Mouse (Mus musculus) hindbrain, embryonic 15.5 days (tissue): ENCODE data around the gene Unc13d. TPM values are rescaled to one million over a fixed set of nuclear protein-coding genes. Genes with fewer than 3 reads are reported as not detected.

Source experiments
- ATAC-seq: fragments of 200-750 bp; cut with Nextera tagmentation; 2 replicates; pipeline ENCODE4 v1.8.0; 2017; ENCODE audit warnings: low read depth, moderate number of reproducible peaks, moderate TSS enrichment; ENCODE audit not compliant: low FRiP score
- H3K27ac ChIP-seq: fragments of 300-500 bp; sonication (generic); replicated peaks from 2 replicates; pipeline ENCODE4 v1.5.1; 2015; ENCODE audit warnings: mild to moderate bottlenecking, inconsistent platforms
- H3K27me3 ChIP-seq: fragments of 300-500 bp; sonication (generic); 2 replicates; pipeline ENCODE4 v1.6.1; 2015; ENCODE audit warnings: control low read depth, inconsistent platforms
- H3K36me3 ChIP-seq: fragments of 300-500 bp; sonication (generic); 2 replicates; pipeline ENCODE4 v1.6.1; 2015; ENCODE audit warnings: control low read depth, inconsistent platforms
- H3K4me1 ChIP-seq: fragments of 300-500 bp; sonication (generic); replicated peaks from 2 replicates; pipeline ENCODE4 v1.6.1; 2015; ENCODE audit warnings: control low read depth, inconsistent platforms
- H3K4me2 ChIP-seq: fragments of 300-500 bp; sonication (generic); 2 replicates; pipeline ENCODE4 v1.6.1; 2015; ENCODE audit warnings: moderate library complexity, mild to moderate bottlenecking, inconsistent platforms
- H3K4me3 ChIP-seq: fragments of 300-500 bp; sonication (generic); 2 replicates; pipeline ENCODE4 v1.5.1; 2015; ENCODE audit warnings: mild to moderate bottlenecking, inconsistent platforms
- H3K9ac ChIP-seq: fragments of 300-500 bp; sonication (generic); 2 replicates; pipeline ENCODE4 v1.6.1; 2015; ENCODE audit warnings: inconsistent platforms
- H3K9me3 ChIP-seq: fragments of 300-500 bp; sonication (generic); 2 replicates; pipeline ENCODE4 v1.6.1; 2016; ENCODE audit warnings: control low read depth, inconsistent platforms
- WGBS: fragments of 180-500 bp; shearing (Covaris S2); methylation state at CpG from one replicate; pipeline ENCODE4 v1.1.7; 2015; 5-methylcytosine and 5-hydroxymethylcytosine counted together
- polyA plus RNA-seq: library from polyadenylated mRNA; unstranded; fragments of >200 nt; fragmentation: Nextera tagmentation; extraction: Ambion mirVana; gene quantifications from 2 replicates; pipeline ENCODE4 v1.2.1, GENCODE M21; 2015

Gene Unc13d
- polyA plus RNA-seq, 1 experiment from 2014 or later = 1.6 TPM

DNA sequence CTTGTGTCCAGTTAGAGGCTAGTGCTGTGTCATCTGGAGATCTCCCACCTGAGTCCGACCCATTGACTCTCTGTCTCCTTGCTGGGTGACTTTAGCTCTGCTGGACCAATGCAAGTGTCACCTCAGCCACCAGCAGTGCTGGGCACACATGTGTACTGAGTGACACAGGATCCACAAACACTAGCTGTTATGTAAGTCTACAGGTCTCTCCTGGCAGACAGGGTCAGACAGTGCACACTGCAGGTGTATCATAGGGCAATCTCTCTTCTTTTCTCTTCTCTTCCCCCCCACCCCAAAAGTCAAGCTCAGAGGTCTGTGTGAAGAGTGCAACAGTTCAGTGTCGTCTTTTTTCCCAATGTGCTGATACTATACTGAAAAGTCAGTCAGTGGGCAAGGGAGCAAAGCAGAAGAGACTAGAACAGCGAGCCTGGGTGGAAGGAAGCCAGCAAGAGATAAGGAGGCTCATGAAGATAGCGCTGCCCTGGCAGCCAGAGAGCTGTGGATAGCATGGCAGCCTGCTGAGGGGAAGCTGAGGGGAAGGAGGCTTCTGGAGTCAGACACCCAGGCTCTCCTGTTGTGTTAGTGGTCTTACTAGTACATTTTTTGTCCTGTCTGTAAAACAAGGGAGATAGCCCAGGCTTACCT is 20.4 kb downstream of the Unc13d start:
- H3K4me1 ChIP-seq = no peaks in the 10 kb centered on the region

DNA sequence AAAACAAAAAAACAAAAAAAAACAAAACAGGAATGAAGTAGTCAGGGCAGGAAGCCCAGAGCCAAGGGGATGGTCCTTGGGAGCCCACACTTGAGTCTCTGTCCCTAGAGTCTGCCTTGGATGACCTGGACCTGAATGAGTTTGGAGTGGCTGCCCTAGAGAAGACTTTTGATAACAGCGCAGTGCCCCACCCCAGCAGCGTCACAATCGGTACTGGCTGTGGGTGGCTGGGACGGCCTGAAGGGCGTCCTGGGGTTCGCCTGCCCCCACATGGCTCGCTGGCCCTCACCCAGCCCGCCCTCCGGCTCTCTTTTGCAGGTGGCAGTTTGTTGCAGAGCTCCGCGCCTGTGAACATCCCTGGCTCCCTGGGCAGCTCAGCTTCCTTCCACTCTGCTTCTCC is 21.9 kb downstream of the Unc13d start:
- WGBS = 98% methylated on average over 11 of the region's 11 CpGs
- no peak for ATAC-seq
- Histone ChIP-seq H3K9me3 (no peaks in the 10 kb centered on the region), H3K27ac (no peak overlapping the region), H3K27me3 (no peaks in the 10 kb centered on the region), H3K4me2 (no peak overlapping the region), H3K4me3 (no peak overlapping the region), H3K4me1 (no peaks in the 10 kb centered on the region), H3K9ac (no peak overlapping the region), H3K36me3 (peaks cover 82% of the 10 kb centered on the region)

More for the DNA sequence above, 20.4 kb downstream of the Unc13d start:
- H3K4me3 ChIP-seq = no peak overlapping the region
- H3K4me2 ChIP-seq = no peak overlapping the region
- ATAC-seq = no peak
- H3K9me3 ChIP-seq = no peaks in the 10 kb centered on the region
- H3K9ac ChIP-seq = no peak overlapping the region
- no peak overlapping the region for H3K27ac ChIP-seq
- no peaks in the 10 kb centered on the region for H3K27me3 ChIP-seq
- peaks cover 74% of the 10 kb centered on the region for H3K36me3 ChIP-seq
- 93% methylated on average over 4 of the region's 4 CpGs for WGBS

DNA sequence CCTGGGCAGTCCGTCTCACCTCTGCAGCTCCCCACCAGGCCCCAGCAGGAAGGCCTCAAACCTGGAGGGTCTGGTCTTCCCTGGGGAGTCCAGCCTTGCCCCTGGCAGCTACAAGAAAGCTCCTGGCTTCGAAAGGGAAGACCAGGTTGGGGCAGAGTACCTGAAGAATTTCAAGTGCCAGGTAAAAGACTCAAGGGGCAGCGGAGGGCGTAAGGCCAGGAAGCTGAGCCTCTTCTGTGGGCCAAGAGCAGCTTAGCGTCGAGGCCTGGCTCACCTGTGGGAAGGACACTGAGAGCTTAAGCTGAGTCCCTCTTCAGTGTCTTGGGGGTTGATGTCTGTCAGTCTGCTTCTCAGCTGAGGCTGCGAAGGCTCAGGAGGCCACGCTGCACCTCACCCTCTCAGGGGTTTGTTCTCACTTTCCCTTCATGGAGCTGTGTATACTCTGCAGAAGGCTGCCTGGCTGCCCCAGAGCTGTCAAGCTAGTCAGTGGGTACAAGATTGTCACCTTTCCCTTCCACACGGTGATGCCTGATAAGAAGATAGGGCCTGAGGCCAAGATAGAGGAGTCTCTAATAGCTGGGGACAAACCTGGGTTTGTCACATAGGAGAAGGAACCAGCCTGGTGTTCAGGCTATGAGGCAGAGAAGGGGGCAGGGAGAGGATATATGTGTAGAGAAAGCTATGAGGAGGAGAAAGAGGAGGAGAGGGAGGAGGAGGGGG is 24.1 kb downstream of the Unc13d start:
- 96% methylated on average over 9 of the region's 9 CpGs for WGBS
- Histone ChIP-seq H3K9me3 (no peaks in the 10 kb centered on the region), H3K4me3 (no peak overlapping the region), H3K27me3 (no peaks in the 10 kb centered on the region), H3K27ac (no peak overlapping the region), H3K9ac (no peak overlapping the region), H3K4me2 (no peak overlapping the region), H3K36me3 (peaks cover 83% of the 10 kb centered on the region), H3K4me1 (no peaks in the 10 kb centered on the region)
- ATAC-seq = no peak

DNA sequence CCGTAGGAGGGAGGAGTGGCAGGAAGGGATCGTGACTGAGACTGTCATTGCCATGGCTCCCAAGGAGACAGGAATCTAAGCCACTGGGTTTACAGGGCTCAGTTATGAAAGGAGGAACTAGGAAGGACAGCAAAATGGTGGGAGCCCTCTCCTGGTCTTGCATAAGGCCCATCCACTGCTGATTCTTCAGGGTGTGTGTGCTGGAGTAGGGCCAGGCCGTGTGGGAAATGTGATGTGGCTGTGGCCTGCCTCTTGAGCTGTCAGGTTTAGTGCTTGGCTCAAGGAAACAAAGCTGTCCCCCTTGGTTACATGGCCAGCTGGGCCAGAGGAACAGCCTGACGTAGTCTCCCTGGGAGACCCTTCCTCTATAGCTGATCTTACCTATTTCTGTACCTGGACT is 27.6 kb downstream of the Unc13d start:
- H3K9ac ChIP-seq = no peak overlapping the region
- 85% methylated on average over 4 of the region's 4 CpGs for WGBS
- H3K27ac ChIP-seq = no peak overlapping the region
- no peak overlapping the region for H3K4me2 ChIP-seq
- no peaks in the 10 kb centered on the region for H3K27me3 ChIP-seq
- H3K36me3 ChIP-seq = peaks cover 65% of the 10 kb centered on the region
- H3K9me3 ChIP-seq = no peaks in the 10 kb centered on the region
- no peaks in the 10 kb centered on the region for H3K4me1 ChIP-seq
- ATAC-seq = no peak
- H3K4me3 ChIP-seq = no peak overlapping the region

DNA sequence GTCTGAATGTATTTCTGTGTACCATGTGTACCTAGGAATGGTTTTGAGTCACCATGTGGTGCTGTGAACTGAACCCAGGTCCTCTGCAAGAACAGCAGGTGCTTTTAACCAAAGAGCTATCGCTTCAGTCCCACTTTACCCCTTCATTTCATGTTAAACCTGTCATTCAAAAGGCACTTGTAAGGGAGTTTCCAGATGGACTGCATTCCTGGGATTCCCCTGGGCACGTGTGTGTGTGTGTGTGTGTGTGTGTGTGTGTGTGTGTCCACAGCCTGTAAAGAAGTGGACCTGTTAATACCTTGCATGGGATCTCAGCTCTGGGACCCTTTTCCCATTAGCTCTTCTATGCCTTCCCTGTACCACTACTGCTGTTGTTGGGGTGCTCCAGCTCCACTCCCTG is 28.2 kb downstream of the Unc13d start:
- WGBS = 90% methylated on average over 2 of the region's 2 CpGs
- Histone ChIP-seq H3K4me1 (no peaks in the 10 kb centered on the region), H3K4me3 (no peak overlapping the region), H3K9ac (no peak overlapping the region), H3K9me3 (no peaks in the 10 kb centered on the region), H3K27ac (no peak overlapping the region), H3K27me3 (no peaks in the 10 kb centered on the region), H3K36me3 (peaks cover 59% of the 10 kb centered on the region), H3K4me2 (no peak overlapping the region)
- no peak for ATAC-seq

DNA sequence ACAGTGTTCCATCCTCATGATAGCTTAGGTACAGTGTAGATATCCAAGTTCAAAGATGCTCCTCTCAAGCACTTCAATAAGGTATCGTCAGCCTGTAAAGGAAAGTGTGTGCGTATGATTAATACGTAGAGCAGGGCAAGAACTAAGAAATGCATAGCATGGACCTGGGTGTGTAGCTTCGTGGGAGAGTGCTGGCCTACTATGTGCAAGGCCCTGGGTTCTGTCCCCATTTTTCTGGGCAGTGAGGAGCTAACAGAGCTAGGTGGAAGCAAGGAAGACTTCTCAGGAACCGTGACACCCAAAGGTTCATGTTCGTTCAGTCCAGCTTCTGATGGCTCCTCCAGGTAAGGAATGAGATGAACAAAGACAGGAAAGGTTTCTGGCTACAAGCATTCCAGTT is 32.6 kb downstream of the Unc13d start:
- Histone ChIP-seq H3K4me3 (no peak overlapping the region), H3K36me3 (peaks cover 35% of the 10 kb centered on the region), H3K27ac (no peak overlapping the region), H3K4me1 (no peaks in the 10 kb centered on the region), H3K4me2 (no peak overlapping the region), H3K27me3 (no peaks in the 10 kb centered on the region), H3K9ac (no peak overlapping the region), H3K9me3 (no peaks in the 10 kb centered on the region)
- WGBS = 95% methylated on average over 6 of the region's 6 CpGs
- ATAC-seq = no peak

DNA sequence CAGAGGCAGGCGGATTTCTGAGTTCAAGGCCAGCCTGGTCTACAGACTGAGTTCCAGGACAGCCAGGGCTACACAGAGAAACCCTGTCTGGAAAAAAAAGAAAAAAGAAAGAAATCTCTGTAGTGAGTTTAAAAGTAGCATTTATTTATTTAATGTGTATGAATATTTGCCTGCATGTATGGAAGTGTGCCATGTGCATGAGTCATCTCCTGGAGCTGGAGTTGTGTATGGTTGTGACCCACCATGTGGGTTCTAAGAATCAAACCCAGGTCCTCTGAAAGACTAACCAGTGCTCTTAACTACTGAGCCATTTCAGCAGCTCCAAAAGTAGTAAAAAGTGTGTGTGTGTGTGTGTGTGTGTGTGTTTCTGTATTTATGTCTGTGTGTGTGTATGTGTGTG is 34.5 kb downstream of the Unc13d start:
- no peaks in the 10 kb centered on the region for H3K27me3 ChIP-seq
- WGBS = 96% methylated on average over 1 of the region's 1 CpGs
- H3K4me1 ChIP-seq = no peaks in the 10 kb centered on the region
- H3K27ac ChIP-seq = no peak overlapping the region
- peaks cover 27% of the 10 kb centered on the region; the same call in 1 of the 2 replicates for H3K36me3 ChIP-seq
- no peak for ATAC-seq
- no peak overlapping the region for H3K9ac ChIP-seq
- no peak overlapping the region for H3K4me2 ChIP-seq
- no peak overlapping the region for H3K4me3 ChIP-seq
- no peaks in the 10 kb centered on the region for H3K9me3 ChIP-seq

DNA sequence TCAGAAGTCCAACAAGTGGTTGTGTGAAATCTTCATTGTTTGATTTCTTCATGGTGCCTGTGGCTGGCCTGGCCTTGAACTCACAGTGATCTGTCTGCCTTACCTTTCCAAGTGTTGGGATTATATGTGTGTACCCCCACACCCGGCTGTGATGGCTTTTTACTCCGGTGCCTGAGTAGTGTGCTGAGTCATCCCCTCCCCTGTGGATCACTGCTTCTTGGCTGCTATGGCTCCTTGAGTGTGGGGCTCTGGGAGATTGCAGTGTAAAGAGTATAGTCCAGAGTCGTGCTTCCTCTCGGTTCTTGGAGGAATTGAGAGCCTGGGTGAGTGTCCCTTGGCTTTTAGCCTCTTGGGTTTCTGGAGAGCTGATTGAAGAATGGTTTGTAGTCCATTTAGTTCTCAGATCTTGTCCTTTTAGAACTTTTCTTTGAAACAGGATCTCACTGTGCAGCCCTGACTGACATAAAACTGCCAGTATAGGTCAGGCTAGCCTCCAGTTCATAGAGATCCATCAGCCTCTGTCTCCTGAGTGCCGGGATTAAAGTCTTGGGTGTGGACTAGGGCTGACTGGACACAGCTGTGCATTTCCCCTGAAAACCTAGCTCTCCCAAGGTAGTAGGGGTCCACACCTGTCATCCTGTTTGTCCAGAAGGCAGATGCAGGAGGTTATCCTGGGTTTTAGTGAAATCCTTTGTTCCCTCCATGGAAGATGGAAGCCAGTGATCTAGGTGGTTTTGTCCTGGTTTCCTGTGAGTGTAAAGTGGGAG is 35.2 kb downstream of the Unc13d start:
- H3K4me2 ChIP-seq = no peak overlapping the region
- no peak overlapping the region for H3K9ac ChIP-seq
- WGBS = 94% methylated on average over 5 of the region's 5 CpGs
- no peak overlapping the region for H3K27ac ChIP-seq
- H3K27me3 ChIP-seq = no peaks in the 10 kb centered on the region
- H3K36me3 ChIP-seq = peaks cover 20% of the 10 kb centered on the region; the same call in 1 of the 2 replicates
- no peak for ATAC-seq
- no peak overlapping the region for H3K4me3 ChIP-seq
- H3K9me3 ChIP-seq = no peaks in the 10 kb centered on the region
- H3K4me1 ChIP-seq = no peaks in the 10 kb centered on the region

DNA sequence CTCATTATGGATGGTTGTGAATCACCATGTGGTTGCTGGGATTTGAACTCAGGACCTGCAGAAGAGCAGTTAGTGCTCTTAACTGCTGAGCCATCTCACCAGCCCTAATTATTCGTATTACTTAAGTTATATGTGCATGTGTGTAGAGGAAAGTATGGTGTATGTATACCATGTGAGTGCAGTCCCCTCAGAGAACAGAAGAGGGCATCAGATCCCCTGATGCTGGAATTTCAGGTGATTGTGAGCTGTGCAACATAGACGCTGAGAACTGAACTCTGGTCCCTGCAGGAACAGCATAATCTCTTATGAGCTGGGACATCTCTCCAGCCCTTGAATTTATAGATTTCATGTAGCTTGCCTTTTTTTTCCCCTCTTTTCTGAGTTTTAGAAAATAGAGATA is 35.9 kb downstream of the Unc13d start:
- Histone ChIP-seq H3K27me3 (no peaks in the 10 kb centered on the region), H3K4me3 (no peak overlapping the region), H3K9me3 (no peaks in the 10 kb centered on the region), H3K9ac (no peak overlapping the region), H3K4me2 (no peak overlapping the region), H3K36me3 (peaks cover 16% of the 10 kb centered on the region; the same call in 1 of the 2 replicates), H3K4me1 (no peaks in the 10 kb centered on the region), H3K27ac (no peak overlapping the region)
- WGBS = 98% methylated on average over 2 of the region's 2 CpGs
- no peak for ATAC-seq

DNA sequence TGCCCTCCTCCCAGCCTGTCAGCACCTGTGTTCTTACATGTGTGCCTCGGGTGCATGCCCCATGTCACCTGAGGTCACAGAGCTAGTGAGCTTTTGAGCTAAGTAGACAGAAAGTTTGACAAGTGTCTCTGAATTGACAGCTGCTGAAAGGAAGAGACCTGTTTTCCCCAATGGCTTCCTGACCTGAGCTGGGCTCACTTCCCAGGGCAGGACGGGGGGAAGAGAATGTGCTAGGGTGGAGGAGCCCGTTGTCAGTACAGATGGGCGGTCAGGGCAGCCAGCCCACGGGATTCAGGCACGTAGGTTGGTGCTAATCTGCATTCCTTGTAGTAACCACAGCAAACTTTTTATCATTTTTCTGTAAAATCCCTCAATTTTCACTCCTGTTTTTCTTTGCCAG is 37.2 kb downstream of the Unc13d start:
- Histone ChIP-seq H3K27ac (no peak overlapping the region), H3K4me1 (no peaks in the 10 kb centered on the region), H3K9ac (no peak overlapping the region), H3K4me3 (no peak overlapping the region), H3K4me2 (no peak overlapping the region), H3K27me3 (no peaks in the 10 kb centered on the region), H3K9me3 (no peaks in the 10 kb centered on the region), H3K36me3 (peaks cover 16% of the 10 kb centered on the region; the same call in 1 of the 2 replicates)
- no peak for ATAC-seq
- 91% methylated on average over 6 of the region's 6 CpGs for whole genome bisulfite sequencing

DNA sequence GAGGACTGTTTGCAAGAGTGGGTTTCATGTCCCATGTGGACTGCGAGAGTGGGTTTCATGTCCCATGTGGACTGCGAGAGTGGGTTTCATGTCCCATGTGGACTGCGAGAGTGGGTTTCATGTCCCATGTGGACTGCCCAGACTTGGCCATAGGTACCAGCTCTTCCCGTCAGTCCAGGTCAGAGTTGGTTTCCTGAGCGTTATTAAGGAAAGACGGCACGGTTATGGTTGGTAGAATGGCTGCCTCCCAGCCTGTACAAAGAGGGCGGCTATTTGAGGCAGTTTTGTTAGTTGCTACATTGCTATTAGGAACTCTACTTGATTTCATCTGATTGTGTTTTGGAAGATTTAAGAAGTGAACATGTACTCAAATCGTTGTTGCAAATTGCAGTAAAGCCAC is 39.9 kb downstream of the Unc13d start:
- no peak overlapping the region for H3K4me3 ChIP-seq
- no peak for ATAC-seq
- H3K4me1 ChIP-seq = 0 out of 2 replicates have a peak, but pooled peaks cover 3% of the 10 kb centered on the region
- WGBS = 94% methylated on average over 9 of the region's 9 CpGs
- H3K27ac ChIP-seq = no peak overlapping the region
- H3K9me3 ChIP-seq = no peaks in the 10 kb centered on the region
- H3K27me3 ChIP-seq = no peaks in the 10 kb centered on the region
- H3K9ac ChIP-seq = no peak overlapping the region
- H3K36me3 ChIP-seq = peaks cover 20% of the 10 kb centered on the region; the same call in 1 of the 2 replicates
- no peak overlapping the region for H3K4me2 ChIP-seq

DNA sequence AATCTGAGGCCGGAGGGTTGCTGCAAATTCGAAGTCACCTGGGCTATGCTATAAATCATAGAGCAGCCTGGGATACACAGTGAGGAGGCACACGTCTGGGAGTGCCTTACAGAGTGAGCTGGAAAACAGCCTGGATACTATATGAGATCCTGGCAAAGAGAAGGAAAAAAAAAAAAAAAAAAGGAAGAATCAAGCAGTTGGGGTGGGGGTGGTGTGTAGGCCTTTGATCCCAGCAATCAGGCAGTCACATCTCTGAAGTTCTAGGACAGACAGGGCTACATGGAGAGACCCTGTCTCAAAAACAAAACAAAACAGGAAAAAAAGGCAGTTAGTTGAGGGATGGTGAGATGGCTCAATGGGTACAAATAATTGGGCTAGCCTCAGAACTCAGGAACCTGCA is 41.1 kb downstream of the Unc13d start:
- Histone ChIP-seq H3K9ac (no peak overlapping the region), H3K36me3 (peaks cover 17% of the 10 kb centered on the region; the same call in 1 of the 2 replicates), H3K4me2 (no peak overlapping the region), H3K4me1 (peaks cover 12% of the 10 kb centered on the region), H3K9me3 (no peaks in the 10 kb centered on the region), H3K27ac (no peak overlapping the region), H3K27me3 (no peaks in the 10 kb centered on the region), H3K4me3 (no peak overlapping the region)
- no peak for ATAC-seq
- WGBS = 91% methylated on average over 3 of the region's 3 CpGs
